Mouse (Mus musculus) brain, embryonic 14.5 days (tissue): Measurements from ENCODE around the gene Cped1.

Experiments used
- CTCF ChIP-seq: fragments of 200-500 bp; IDR thresholded peaks from 2 replicates; pipeline ENCODE4 v1.5.1; 2012; ENCODE audit warnings: inconsistent platforms, mild to moderate bottlenecking, moderate library complexity, borderline replicate concordance; ENCODE audit not compliant: insufficient read depth, insufficient read length; ENCODE audit errors: extremely low read depth
- POLR2A ChIP-seq: fragments of 200-500 bp; IDR thresholded peaks from 2 replicates; pipeline ENCODE4 v1.6.1; 2012; ENCODE audit warnings: mild to moderate bottlenecking, inconsistent platforms, borderline replicate concordance; ENCODE audit not compliant: poor library complexity, insufficient read depth, insufficient read length, severe bottlenecking; ENCODE audit errors: extremely low read depth

DNA sequence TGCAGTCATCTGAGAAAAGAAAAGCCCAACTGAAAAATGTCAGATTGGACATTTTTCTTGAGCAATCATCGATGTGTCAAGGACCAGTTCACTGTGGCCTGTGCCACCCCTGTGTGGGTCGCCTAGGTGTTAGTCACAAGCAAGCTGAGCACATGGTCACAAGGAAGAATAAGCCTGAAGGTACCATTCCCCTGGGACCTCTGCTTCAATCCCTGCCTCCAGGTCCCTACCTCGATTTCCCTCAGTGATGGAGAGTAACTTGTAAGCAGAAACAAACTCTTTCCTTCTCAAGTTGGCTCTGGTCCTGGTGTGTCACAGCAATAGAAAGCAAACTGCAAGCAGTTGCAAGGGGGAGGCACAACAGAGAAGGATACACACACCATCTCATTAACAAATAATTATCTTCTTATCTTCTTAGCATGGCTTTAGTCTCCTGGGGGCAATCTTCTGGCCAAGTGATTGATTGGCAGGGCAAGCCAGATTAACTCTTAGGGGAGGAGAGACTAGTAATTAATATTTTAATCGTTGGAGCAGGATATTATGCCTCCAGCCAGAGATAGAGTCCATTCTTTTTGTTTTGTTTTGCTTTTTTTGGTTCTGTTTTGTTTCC lies 51.8 kb downstream of the Cped1 start:
- TF ChIP-seq CTCF (no peak), POLR2A (no peak)
